Mouse (Mus musculus) MEL (cell line): Measurements from ENCODE around the gene Fam173a. TPM values are rescaled to one million over a fixed set of nuclear protein-coding genes. Genes with fewer than 3 reads are reported as not detected.

Experiments
- DNase-seq: peaks from one replicate; pipeline ENCODE4 v3.0.0; 2011; ENCODE audit warnings: low read depth, low spot score
- H3K27ac ChIP-seq: 2 replicates; pipeline ENCODE4 v1.5.1; 2012; ENCODE audit warnings: low read depth, mild to moderate bottlenecking, control low read depth, low read length, moderate library complexity; ENCODE audit not compliant: control insufficient read depth
- H3K27me3 ChIP-seq, 2 experiments: fragments of 150-350 bp in 1 of 2; sonication (generic) in 1 of 2; 2 replicates each; pipeline ENCODE4 v1.6.1; 2012; ENCODE audit warnings: low read length in 2 of 2, mild to moderate bottlenecking in 2 of 2, improper control_type of control experiment in 1 of 2, moderate library complexity in 1 of 2; ENCODE audit not compliant: insufficient read depth in 2 of 2, control insufficient read depth in 1 of 2
- H3K36me3 ChIP-seq, 2 experiments: 2 replicates each; pipeline ENCODE4 v1.6.1; 2012 to 2014; ENCODE audit warnings: low read length in 2 of 2, improper control_type of control experiment in 1 of 2, inconsistent platforms in 1 of 2, mild to moderate bottlenecking in 1 of 2; ENCODE audit not compliant: insufficient read depth in 2 of 2, control insufficient read depth in 1 of 2
- H3K4me1 ChIP-seq, 2 experiments: fragments of 150-350 bp in 1 of 2; sonication (generic) in 1 of 2; 2 replicates each; pipeline ENCODE4 v1.6.1; 2012; ENCODE audit warnings: low read length in 2 of 2, improper control_type of control experiment in 1 of 2, mild to moderate bottlenecking in 1 of 2; ENCODE audit not compliant: insufficient read depth in 2 of 2, control insufficient read depth in 1 of 2
- H3K4me3 ChIP-seq, 2 experiments: fragments of 150-350 bp in 1 of 2; sonication (generic) in 1 of 2; 2 replicates each; pipeline ENCODE4 v1.5.1; 2012; ENCODE audit warnings: low read depth in 2 of 2, low read length in 2 of 2, mild to moderate bottlenecking in 2 of 2, moderate library complexity in 2 of 2, control low read depth in 1 of 2, improper control_type of control experiment in 1 of 2; ENCODE audit not compliant: control insufficient read depth in 1 of 2, insufficient read depth in 1 of 2
- H3K79me2 ChIP-seq: 2 replicates; pipeline ENCODE4 v1.6.1; 2012; ENCODE audit warnings: mild to moderate bottlenecking, low read length, moderate library complexity; ENCODE audit not compliant: control insufficient read depth, poor library complexity, insufficient read depth
- H3K9ac ChIP-seq: 2 replicates; pipeline ENCODE4 v1.6.1; 2012; ENCODE audit warnings: low read depth, mild to moderate bottlenecking, control low read depth, low read length, moderate library complexity; ENCODE audit not compliant: control insufficient read depth, poor library complexity, severe bottlenecking
- H3K9me3 ChIP-seq: fragments of 150-350 bp; sonication (generic); replicated peaks from 2 replicates; pipeline ENCODE4 v1.6.1; 2012; ENCODE audit warnings: mild to moderate bottlenecking, low read length, improper control_type of control experiment, moderate library complexity; ENCODE audit not compliant: insufficient read depth
- CHD1 ChIP-seq: IDR thresholded peaks from 2 replicates; pipeline ENCODE4 v1.6.1; 2012; ENCODE audit warnings: low read depth, mild to moderate bottlenecking, inconsistent platforms, low read length, improper control_type of control experiment
- CHD2 ChIP-seq: IDR thresholded peaks from 2 replicates; pipeline ENCODE4 v1.6.1; 2011; ENCODE audit warnings: low read length, improper control_type of control experiment
- CTCF ChIP-seq, 3 experiments: IDR thresholded peaks in 2 of 3; conservative IDR thresholded peaks in 1 of 3; 2 replicates each; pipeline ENCODE4 v1.5.1; 2011 to 2012; ENCODE audit warnings: low read length in 3 of 3, low read depth in 2 of 3, mild to moderate bottlenecking in 2 of 3, improper control_type of control experiment in 1 of 3, inconsistent platforms in 1 of 3, mixed read lengths in 1 of 3, moderate library complexity in 1 of 3; ENCODE audit not compliant: control insufficient read depth in 1 of 3, insufficient read depth in 1 of 3, poor library complexity in 1 of 3, severe bottlenecking in 1 of 3
- E2F4 ChIP-seq: IDR thresholded peaks from 2 replicates; pipeline ENCODE4 v1.6.1; 2011; ENCODE audit warnings: low read depth, low read length, improper control_type of control experiment, borderline replicate concordance
- ELF1 ChIP-seq: IDR thresholded peaks from 2 replicates; pipeline ENCODE4 v1.6.1; 2014; ENCODE audit warnings: low read depth, mild to moderate bottlenecking, inconsistent platforms, low read length, improper control_type of control experiment, moderate library complexity
- EP300 ChIP-seq, 2 experiments: IDR thresholded peaks; 2 replicates each; pipeline ENCODE4 v1.6.1; 2011; ENCODE audit warnings: improper control_type of control experiment in 2 of 2, low read length in 2 of 2, low read depth in 1 of 2, mild to moderate bottlenecking in 1 of 2
- ETS1 ChIP-seq: IDR thresholded peaks from 2 replicates; pipeline ENCODE4 v1.6.1; 2012; ENCODE audit warnings: low read depth, mild to moderate bottlenecking, inconsistent platforms, low read length, improper control_type of control experiment, moderate library complexity
- GABPA ChIP-seq: IDR thresholded peaks from 2 replicates; pipeline ENCODE4 v1.6.1; 2012; ENCODE audit warnings: low read depth, mild to moderate bottlenecking, inconsistent platforms, low read length, improper control_type of control experiment, moderate library complexity
- GATA1 ChIP-seq: IDR thresholded peaks from 2 replicates; pipeline ENCODE4 v1.6.1; 2011; ENCODE audit warnings: low read depth, low read length, improper control_type of control experiment
- HCFC1 ChIP-seq: IDR thresholded peaks from 2 replicates; pipeline ENCODE4 v1.6.1; 2012; ENCODE audit warnings: low read depth, mild to moderate bottlenecking, inconsistent platforms, low read length, improper control_type of control experiment, moderate library complexity
- KAT2A ChIP-seq: conservative IDR thresholded peaks from 2 replicates; pipeline ENCODE4 v1.6.1; 2012; ENCODE audit warnings: low read depth, low read length, improper control_type of control experiment, inconsistent platforms
- MAFK ChIP-seq: IDR thresholded peaks from 2 replicates; pipeline ENCODE4 v1.6.1; 2011; ENCODE audit warnings: low read depth, mild to moderate bottlenecking, low read length, improper control_type of control experiment, borderline replicate concordance
- MAX ChIP-seq: IDR thresholded peaks from 2 replicates; pipeline ENCODE4 v1.6.1; 2011; ENCODE audit warnings: low read length, improper control_type of control experiment
- MAZ ChIP-seq: IDR thresholded peaks from 2 replicates; pipeline ENCODE4 v1.6.1; 2012; ENCODE audit warnings: low read depth, mild to moderate bottlenecking, inconsistent platforms, low read length, improper control_type of control experiment
- MEF2A ChIP-seq: IDR thresholded peaks from 2 replicates; pipeline ENCODE4 v1.6.1; 2014; ENCODE audit warnings: low read depth, mild to moderate bottlenecking, inconsistent platforms, low read length, improper control_type of control experiment; ENCODE audit not compliant: poor library complexity, insufficient replicate concordance, severe bottlenecking; ENCODE audit errors: extremely low read depth
- MXI1 ChIP-seq: IDR thresholded peaks from 2 replicates; pipeline ENCODE4 v1.6.1; 2011; ENCODE audit warnings: mild to moderate bottlenecking, low read depth, low read length, improper control_type of control experiment
- MYB ChIP-seq: IDR thresholded peaks from 2 replicates; pipeline ENCODE4 v1.6.1; 2011; ENCODE audit warnings: mild to moderate bottlenecking, low read depth, low read length, improper control_type of control experiment
- MYC ChIP-seq: IDR thresholded peaks from 2 replicates; pipeline ENCODE4 v1.6.1; 2011; ENCODE audit warnings: low read depth, mild to moderate bottlenecking, low read length, improper control_type of control experiment, moderate library complexity
- NRF1 ChIP-seq: IDR thresholded peaks from 2 replicates; pipeline ENCODE4 v1.6.1; 2014; ENCODE audit warnings: low read depth, mild to moderate bottlenecking, inconsistent platforms, low read length, improper control_type of control experiment, moderate library complexity; ENCODE audit not compliant: poor library complexity, insufficient read depth, severe bottlenecking
- POLR2A ChIP-seq, 2 experiments: IDR thresholded peaks; 2 replicates each; pipeline ENCODE4 v1.6.1; 2011 to 2012; ENCODE audit warnings: low read length in 2 of 2, mild to moderate bottlenecking in 2 of 2, control low read depth in 1 of 2, improper control_type of control experiment in 1 of 2, low read depth in 1 of 2, moderate library complexity in 1 of 2; ENCODE audit not compliant: control insufficient read depth in 1 of 2, insufficient read depth in 1 of 2, poor library complexity in 1 of 2
- POLR2AphosphoS2 ChIP-seq: IDR thresholded peaks from 2 replicates; pipeline ENCODE4 v1.6.1; 2011; ENCODE audit warnings: low read length, improper control_type of control experiment
- POLR2AphosphoS5 ChIP-seq: IDR thresholded peaks from 2 replicates; pipeline ENCODE4 v1.6.1; 2012; ENCODE audit warnings: low read depth, borderline replicate concordance, mild to moderate bottlenecking, inconsistent platforms, low read length, moderate library complexity, mixed read lengths
- RCOR1 ChIP-seq: IDR thresholded peaks from 2 replicates; pipeline ENCODE4 v1.6.1; 2012; ENCODE audit warnings: low read depth, mild to moderate bottlenecking, inconsistent platforms, low read length, improper control_type of control experiment
- SIN3A ChIP-seq: IDR thresholded peaks from 2 replicates; pipeline ENCODE4 v1.6.1; 2012; ENCODE audit warnings: low read length, improper control_type of control experiment, inconsistent platforms
- SMC3 ChIP-seq: IDR thresholded peaks from 2 replicates; pipeline ENCODE4 v1.6.1; 2011; ENCODE audit warnings: low read depth, low read length, improper control_type of control experiment
- TAL1 ChIP-seq: IDR thresholded peaks from 2 replicates; pipeline ENCODE4 v1.6.1; 2012; ENCODE audit warnings: mild to moderate bottlenecking, inconsistent platforms, low read length, moderate library complexity, mixed read lengths
- TBP ChIP-seq: IDR thresholded peaks from 2 replicates; pipeline ENCODE4 v1.8.0; 2011; ENCODE audit warnings: low read depth, low read length, improper control_type of control experiment
- TCF12 ChIP-seq: IDR thresholded peaks from 2 replicates; pipeline ENCODE4 v1.6.1; 2014; ENCODE audit warnings: low read depth, mild to moderate bottlenecking, inconsistent platforms, low read length, improper control_type of control experiment, moderate library complexity
- UBTF ChIP-seq: IDR thresholded peaks from 2 replicates; pipeline ENCODE4 v1.6.1; 2012; ENCODE audit warnings: low read depth, mild to moderate bottlenecking, inconsistent platforms, low read length, improper control_type of control experiment, moderate library complexity, borderline replicate concordance; ENCODE audit not compliant: insufficient read depth
- USF1 ChIP-seq: IDR thresholded peaks from 2 replicates; pipeline ENCODE4 v1.6.1; 2014; ENCODE audit warnings: low read depth, mild to moderate bottlenecking, inconsistent platforms, low read length, improper control_type of control experiment, moderate library complexity
- ZC3H11A ChIP-seq: IDR thresholded peaks from 2 replicates; pipeline ENCODE4 v1.6.1; 2012; ENCODE audit warnings: low read depth, mild to moderate bottlenecking, inconsistent platforms, low read length, improper control_type of control experiment
- ZKSCAN1 ChIP-seq: IDR thresholded peaks from 2 replicates; pipeline ENCODE4 v1.6.1; 2012; ENCODE audit warnings: low read depth, mild to moderate bottlenecking, inconsistent platforms, low read length, improper control_type of control experiment, moderate library complexity
- ZMIZ1 ChIP-seq: IDR thresholded peaks from 2 replicates; pipeline ENCODE4 v1.6.1; 2012; ENCODE audit warnings: low read depth, mild to moderate bottlenecking, inconsistent platforms, low read length, improper control_type of control experiment, moderate library complexity
- ZNF384 ChIP-seq: IDR thresholded peaks from 2 replicates; pipeline ENCODE4 v1.6.1; 2012; ENCODE audit warnings: low read depth, mild to moderate bottlenecking, inconsistent platforms, low read length, improper control_type of control experiment
- polyA plus RNA-seq, 2 experiments: library from polyadenylated mRNA; stranded (reverse) in 1 of 2; unstranded in 1 of 2; fragments of >175 nt in 1 of 2; fragments of >200 nt in 1 of 2; gene quantifications; 2 replicates each; pipeline versions ENCODE4 v1.2.1 to v1.2.4; 2012; ENCODE audit warnings: low replicate concordance in 2 of 2, low read depth in 1 of 2; ENCODE audit not compliant: insufficient read length in 2 of 2, insufficient read depth in 1 of 2, missing spikeins in 1 of 2
- total RNA-seq: library from RNA; depleted of rRNA; stranded (reverse); fragments of 300-350 nt; gene quantifications from 2 replicates; pipeline ENCODE4 v1.2.3, GENCODE M21; 2012; rRNA removed

Gene Fam173a
- total RNA-seq: 35.3 and 39.0 TPM in 2 replicates
- polyA plus RNA-seq: 10 to 100 TPM in 1 of 2 experiments, not detected in 1; 36.6 TPM

DNA sequence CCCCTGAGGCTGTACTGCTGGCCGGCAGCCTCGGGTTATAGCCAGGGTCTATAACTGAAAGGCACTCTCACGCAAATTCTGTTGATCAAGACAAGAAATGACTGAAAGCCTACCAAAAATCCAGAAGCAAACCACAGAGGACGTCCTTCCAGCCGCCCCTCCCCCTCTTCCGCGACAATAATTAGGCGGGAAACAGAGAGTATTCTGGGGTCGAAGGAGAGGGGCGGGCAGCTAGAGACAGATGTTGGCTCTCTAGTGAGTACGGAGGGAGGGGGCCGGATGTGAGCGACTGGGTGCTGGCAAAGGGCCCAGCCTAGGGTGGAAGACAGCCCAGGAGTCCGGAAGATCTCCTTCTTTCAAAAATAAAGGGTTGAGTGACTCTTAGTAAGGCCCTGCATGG lies at the start of gene Fam173a:
Gene Fam173a (minus strand): TSS at position 287 of the 400 bp plus-strand sequence.
- Histone ChIP-seq H3K27me3 (no peaks in the 10 kb centered on the region), H3K36me3 (peaks cover 0 to 7% of the 10 kb centered on the region in 2 experiments; a peak in 1 of 4 replicates), H3K9me3 (no peaks in the 10 kb centered on the region), H3K27ac (peak within 1 kb of the TSS; percentile 97), H3K79me2 (peaks cover 20% of the 10 kb centered on the region)
- peak; percentile 96 for DNase-seq
- TF ChIP-seq NRF1: no peak
- peak; percentile 72; the same call in 1 of the 2 replicates for TF ChIP-seq ETS1
- TF ChIP-seq CHD2: no peak; the same call in 1 of the 2 replicates
- no peak; the same call in 1 of the 2 replicates for TF ChIP-seq HCFC1
- TF ChIP-seq ZMIZ1: peak; percentile 61; the same call in 1 of the 2 replicates
- peak in 1 of 2 experiments; percentile 37; a peak in 1 of 4 replicates for TF ChIP-seq EP300 (IDR thresholded peaks at IDR 0.05; ENCODE audit: low read depth in 1 of 2, low read length in 2 of 2)
- peak; percentile 46; the same call in 1 of the 2 replicates for TF ChIP-seq ELF1
- TF ChIP-seq ZC3H11A: no peak
- no peak for TF ChIP-seq MYB
- no peak for TF ChIP-seq RCOR1
- TF ChIP-seq GATA1: no peak
- TF ChIP-seq USF1: no peak
- TF ChIP-seq MXI1: 0 out of 2 replicates have a peak, but pooled peaks have one; percentile 14
- no peak for TF ChIP-seq TAL1
- peak; percentile 92 for TF ChIP-seq MAZ
- no peak for TF ChIP-seq SMC3
- TF ChIP-seq GABPA: no peak
- TF ChIP-seq TCF12: no peak
- TF ChIP-seq CHD1: no peak
- no peak for TF ChIP-seq UBTF
- no peak for TF ChIP-seq POLR2AphosphoS5
- peak; percentile 90 for TF ChIP-seq POLR2AphosphoS2
- no peak for TF ChIP-seq MAFK
- no peak for TF ChIP-seq MEF2A
- TF ChIP-seq ZKSCAN1: no peak
- TF ChIP-seq POLR2A (IDR thresholded peaks at IDR 0.05; ENCODE audit: control insufficient read depth in 1 of 2, insufficient read depth in 1 of 2, low read depth in 1 of 2, low read length in 2 of 2, poor library complexity in 1 of 2): peak; percentile 12 to 17; a peak in 1 of 4 replicates
- TF ChIP-seq CTCF (IDR thresholded peaks at IDR 0.05 in 2 of 3, conservative IDR thresholded peaks at IDR 0.05 in 1 of 3; ENCODE audit: control insufficient read depth in 1 of 3, insufficient read depth in 1 of 3, low read depth in 2 of 3, low read length in 3 of 3, poor library complexity in 1 of 3, severe bottlenecking in 1 of 3): no peak
- 0 out of 2 replicates have a peak, but pooled peaks have one; percentile 29 for TF ChIP-seq TBP
- peak; percentile 91; the same call in 1 of the 2 replicates for TF ChIP-seq E2F4
- TF ChIP-seq ZNF384: no peak
- peak; percentile 25; the same call in 1 of the 2 replicates for TF ChIP-seq MYC
- 0 out of 2 replicates have a peak, but pooled peaks have one; percentile 46 for TF ChIP-seq SIN3A
- no peak; the same call in 1 of the 2 replicates for TF ChIP-seq MAX
- no peak for TF ChIP-seq KAT2A
- TF ChIP-seq, all 39 proteins: peak for 12
- peaks cover 0 to 29% of the 10 kb centered on the region in 2 experiments; a peak in 2 of 4 replicates for H3K4me1 ChIP-seq
- H3K9ac ChIP-seq: peak within 1 kb of the TSS; percentile 87
- peak within 1 kb of the TSS; percentile 67 to 84 for H3K4me3 ChIP-seq
